Mouse (Mus musculus): ENCODE data around the gene Cdhr1. TPM values are rescaled to one million over a fixed set of nuclear protein-coding genes. Genes with fewer than 3 reads are reported as not detected.
"Not testable (repeated sequence)": the region's sequence is repeated elsewhere in the genome, so short reads cannot be mapped to it uniquely, and the experiment has no call there.

The Cdhr1 gene
- 0.50 and 0.64 TPM in 2 replicates for polyA plus RNA-seq (2015; fragmentation: Nextera tagmentation; extraction: Ambion mirVana)

DNA sequence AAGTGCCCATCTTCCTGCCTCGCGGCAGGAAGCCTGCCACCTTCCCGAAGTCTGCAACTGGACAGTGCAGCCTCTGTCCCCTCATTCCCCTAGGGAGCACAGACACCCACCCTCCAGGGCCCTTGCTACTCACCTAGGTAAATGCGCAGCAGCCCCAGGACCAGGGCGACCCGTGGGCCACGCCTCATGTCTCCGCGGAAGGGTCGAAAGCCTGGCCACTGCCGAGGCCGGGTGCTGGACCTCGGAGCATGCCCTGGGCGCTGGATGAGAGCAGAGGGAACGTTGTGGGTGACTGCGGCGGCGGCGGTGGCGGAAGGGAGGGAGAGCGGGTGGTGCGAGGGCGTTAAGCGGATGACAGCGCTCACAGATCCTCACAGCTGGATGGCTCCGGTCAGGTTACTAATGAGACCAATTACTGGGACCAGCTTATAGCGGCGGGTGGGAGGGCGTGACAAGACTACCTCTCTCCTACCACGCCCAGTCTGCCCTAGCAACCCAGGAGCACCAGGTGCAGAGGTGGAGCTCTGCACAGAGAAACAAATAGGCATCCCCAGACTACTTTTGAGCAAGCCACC, at the start of gene Cdhr1:
Cdhr1 (minus strand) TSS at position 392 of the 575 bp plus-strand sequence.
- H3K27ac ChIP-seq (ENCODE audit: low read length) = no peak within 1 kb of the TSS
- H3K9me3 ChIP-seq (replicated peaks; ENCODE audit: control insufficient read depth, low read length) = no peaks in the 10 kb centered on the region
- H3K36me3 ChIP-seq (ENCODE audit: control insufficient read depth, insufficient read depth) = no peaks in the 10 kb centered on the region
- peaks cover 31% of the 10 kb centered on the region for H3K27me3 ChIP-seq (ENCODE audit: control insufficient read depth, insufficient read depth, low read length)
- peak within 1 kb of the TSS; percentile 60 for H3K4me2 ChIP-seq (ENCODE audit: low read depth, low read length)
- peak within 1 kb of the TSS; percentile 41 for H3K4me3 ChIP-seq (ENCODE audit: low read length)
- under 1% methylated on average over 30 of the region's 30 CpGs for WGBS
- H3K9ac ChIP-seq (ENCODE audit: low read length) = 0 out of 2 replicates have a peak within 1 kb of the TSS, but pooled peaks have one; percentile 12
- 0 out of 2 replicates have a peak, but pooled peaks have one; percentile 39 for ATAC-seq (replicated peaks; ENCODE audit: extremely low read depth, insufficient read depth, low FRiP score)
- peaks cover 5% of the 10 kb centered on the region; the same call in 1 of the 2 replicates for H3K4me1 ChIP-seq (ENCODE audit: control insufficient read depth, insufficient read depth, low read length)

DNA sequence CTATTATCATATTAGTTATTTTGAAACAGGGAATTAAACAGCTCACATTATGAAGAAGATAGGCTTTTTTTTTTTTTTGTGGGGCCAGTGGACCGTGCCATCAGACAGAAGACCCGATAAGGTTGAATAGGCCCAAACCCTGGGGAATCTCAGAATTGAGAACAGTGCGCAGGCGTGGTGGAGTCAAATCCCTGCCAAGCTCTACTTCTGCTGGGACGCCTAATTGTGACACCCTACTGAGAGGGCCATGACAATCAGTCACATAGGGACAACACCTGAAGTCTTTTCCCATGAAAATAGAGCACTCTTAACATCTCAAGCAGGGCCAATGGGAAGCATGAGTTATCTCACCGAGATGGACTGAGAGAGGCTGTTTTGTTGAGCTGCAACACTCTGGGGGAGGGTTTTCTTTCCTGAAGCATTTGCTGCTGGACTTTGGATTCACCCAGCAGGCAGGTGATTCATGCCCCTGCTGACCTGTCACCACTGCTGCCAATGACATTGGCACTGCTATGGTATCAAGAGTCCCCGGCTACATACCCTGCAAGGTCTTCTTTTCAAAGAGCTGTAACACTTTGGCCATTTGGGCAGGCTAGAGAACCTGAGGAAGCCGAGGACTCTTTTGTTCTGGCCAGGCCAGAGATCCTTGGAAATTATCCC, 41.0 kb upstream of the Cdhr1 start:
- H3K27ac ChIP-seq (ENCODE audit: low read length) = no peak overlapping the region
- WGBS = 69% methylated on average over 8 of the region's 8 CpGs
- ATAC-seq (replicated peaks; ENCODE audit: extremely low read depth, insufficient read depth, low FRiP score) = no peak
- H3K9me3 ChIP-seq (replicated peaks; ENCODE audit: control insufficient read depth, low read length) = no peaks in the 10 kb centered on the region
- H3K4me2 ChIP-seq (ENCODE audit: low read depth, low read length) = no peak overlapping the region
- H3K4me1 ChIP-seq (ENCODE audit: control insufficient read depth, insufficient read depth, low read length) = peaks cover 3% of the 10 kb centered on the region; the same call in 1 of the 2 replicates
- H3K4me3 ChIP-seq (ENCODE audit: low read length) = no peak overlapping the region
- H3K9ac ChIP-seq (ENCODE audit: low read length) = no peak overlapping the region
- no peaks in the 10 kb centered on the region for H3K27me3 ChIP-seq (ENCODE audit: control insufficient read depth, insufficient read depth, low read length)
- no peaks in the 10 kb centered on the region for H3K36me3 ChIP-seq (ENCODE audit: control insufficient read depth, insufficient read depth)

DNA sequence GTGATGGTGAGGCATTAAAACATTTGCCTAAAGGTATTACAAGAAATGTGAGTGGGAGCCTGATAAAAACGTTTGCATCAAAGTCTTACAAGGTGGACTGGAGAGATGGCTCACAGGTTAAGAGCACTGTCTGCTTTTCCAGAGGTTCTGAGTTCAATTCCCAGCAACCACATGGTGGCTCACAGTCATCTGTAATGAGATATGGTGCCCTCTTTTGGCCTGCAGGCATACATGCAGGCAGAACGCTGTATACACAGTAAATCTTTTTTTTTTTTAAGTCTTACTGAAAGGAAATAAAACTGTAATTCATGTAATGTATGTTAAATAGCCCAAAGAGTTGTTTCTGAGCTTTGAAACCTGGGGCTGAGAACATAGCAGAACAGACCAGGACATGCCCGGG, 39.4 kb upstream of the Cdhr1 start:
- not testable (repeated sequence) for H3K9ac ChIP-seq (ENCODE audit: low read length); H3K4me3 ChIP-seq (ENCODE audit: low read length); H3K9me3 ChIP-seq (replicated peaks; ENCODE audit: control insufficient read depth, low read length); H3K27me3 ChIP-seq (ENCODE audit: control insufficient read depth, insufficient read depth, low read length); H3K4me2 ChIP-seq (ENCODE audit: low read depth, low read length); ATAC-seq (replicated peaks; ENCODE audit: extremely low read depth, insufficient read depth, low FRiP score); H3K4me1 ChIP-seq (ENCODE audit: control insufficient read depth, insufficient read depth, low read length); H3K27ac ChIP-seq (ENCODE audit: low read length); H3K36me3 ChIP-seq (ENCODE audit: control insufficient read depth, insufficient read depth)
- WGBS = 67% methylated on average over 2 of the region's 3 CpGs

DNA sequence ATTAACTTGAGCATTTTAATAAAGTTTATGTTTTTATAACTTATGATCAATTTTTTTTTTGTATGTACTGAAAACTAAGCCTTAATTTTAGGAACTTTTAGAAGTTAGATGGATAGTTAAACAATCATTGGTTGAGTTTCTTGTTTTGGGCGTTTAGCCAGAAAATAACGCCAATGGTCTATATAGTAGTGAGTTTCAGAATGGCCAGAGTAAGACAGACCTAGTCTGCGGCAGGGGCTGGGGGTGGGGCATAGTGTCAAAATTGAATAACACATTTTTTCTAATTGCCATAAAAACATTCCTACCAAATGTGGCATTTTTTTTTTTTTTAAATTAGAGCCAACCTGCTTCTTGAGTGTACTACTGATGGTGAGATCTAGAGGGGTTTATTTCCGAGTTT, 38.0 kb upstream of the Cdhr1 start:
- Histone ChIP-seq H3K27ac (ENCODE audit: low read length) (no peak overlapping the region), H3K4me3 (ENCODE audit: low read length) (no peak overlapping the region), H3K9me3 (replicated peaks; ENCODE audit: control insufficient read depth, low read length) (no peaks in the 10 kb centered on the region), H3K4me1 (ENCODE audit: control insufficient read depth, insufficient read depth, low read length) (peaks cover 10% of the 10 kb centered on the region), H3K27me3 (ENCODE audit: control insufficient read depth, insufficient read depth, low read length) (no peaks in the 10 kb centered on the region), H3K36me3 (ENCODE audit: control insufficient read depth, insufficient read depth) (peaks cover 16% of the 10 kb centered on the region), H3K9ac (ENCODE audit: low read length) (no peak overlapping the region), H3K4me2 (ENCODE audit: low read depth, low read length) (no peak overlapping the region)
- no peak for ATAC-seq (replicated peaks; ENCODE audit: extremely low read depth, insufficient read depth, low FRiP score)
- 79% methylated on average over 4 of the region's 4 CpGs for WGBS

DNA sequence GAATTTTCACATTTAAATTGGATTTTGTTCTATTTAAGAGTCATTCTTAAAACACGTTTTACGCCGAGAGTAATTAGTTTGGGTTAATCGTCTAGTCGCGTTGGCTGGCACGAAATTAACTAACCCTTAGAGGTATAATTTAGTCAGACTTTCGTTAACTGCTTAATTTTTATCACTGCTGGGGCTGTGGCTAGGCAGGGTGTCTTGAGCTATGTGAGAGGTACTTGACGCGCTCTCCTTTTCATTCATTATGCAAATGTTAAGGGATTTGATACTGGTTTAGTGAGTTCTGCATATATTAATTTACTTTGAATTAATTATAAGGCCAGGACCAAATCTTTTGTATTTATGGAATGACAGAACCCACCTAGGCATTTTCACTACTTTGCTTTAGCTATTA, 37.5 kb upstream of the Cdhr1 start:
- ATAC-seq (replicated peaks; ENCODE audit: extremely low read depth, insufficient read depth, low FRiP score) = no peak
- Histone ChIP-seq H3K36me3 (ENCODE audit: control insufficient read depth, insufficient read depth) (peaks cover 19% of the 10 kb centered on the region), H3K9ac (ENCODE audit: low read length) (peak overlapping the region; percentile 81), H3K27me3 (ENCODE audit: control insufficient read depth, insufficient read depth, low read length) (no peaks in the 10 kb centered on the region), H3K4me2 (ENCODE audit: low read depth, low read length) (peak overlapping the region; percentile 83), H3K9me3 (replicated peaks; ENCODE audit: control insufficient read depth, low read length) (no peaks in the 10 kb centered on the region), H3K4me3 (ENCODE audit: low read length) (peak overlapping the region; percentile 88), H3K4me1 (ENCODE audit: control insufficient read depth, insufficient read depth, low read length) (peaks cover 10% of the 10 kb centered on the region), H3K27ac (ENCODE audit: low read length) (peak overlapping the region; percentile 69)
- 3% methylated on average over 10 of the region's 10 CpGs for WGBS

DNA sequence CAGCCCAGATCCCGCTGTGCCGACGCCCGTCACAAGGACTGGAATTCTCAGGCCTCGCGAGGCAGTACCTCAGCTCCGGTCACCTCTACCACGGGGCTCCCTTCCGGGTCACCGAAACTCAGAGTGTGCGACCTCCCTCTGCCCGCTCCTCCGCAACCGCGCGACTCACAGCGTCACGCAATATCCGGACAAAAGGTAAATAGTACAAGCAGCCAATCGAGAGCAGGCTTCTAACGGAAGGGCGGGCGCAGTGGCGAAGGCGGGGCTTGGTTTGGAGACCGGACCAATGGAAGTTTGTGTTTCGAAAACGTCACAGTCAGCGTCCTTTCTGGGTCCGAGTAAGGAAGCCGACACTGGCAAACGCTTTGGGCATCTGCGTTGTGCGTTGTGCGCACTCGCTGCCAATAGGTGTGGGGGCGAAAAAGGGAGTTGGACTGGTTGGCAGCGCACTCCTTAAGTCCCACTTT, 37.0 kb upstream of the Cdhr1 start, which contains the start of gene Ghitm:
Ghitm (minus strand) TSS at position 146 of the 467 bp plus-strand sequence.
- Histone ChIP-seq H3K9ac (ENCODE audit: low read length) (peak within 1 kb of the TSS; percentile 93), H3K27ac (ENCODE audit: low read length) (peak within 1 kb of the TSS; percentile 90), H3K4me3 (ENCODE audit: low read length) (peak within 1 kb of the TSS; percentile 88), H3K4me2 (ENCODE audit: low read depth, low read length) (peak within 1 kb of the TSS; percentile 83), H3K4me1 (ENCODE audit: control insufficient read depth, insufficient read depth, low read length) (peaks cover 10% of the 10 kb centered on the region), H3K9me3 (replicated peaks; ENCODE audit: control insufficient read depth, low read length) (no peaks in the 10 kb centered on the region), H3K27me3 (ENCODE audit: control insufficient read depth, insufficient read depth, low read length) (no peaks in the 10 kb centered on the region), H3K36me3 (ENCODE audit: control insufficient read depth, insufficient read depth) (peaks cover 23% of the 10 kb centered on the region)
- ATAC-seq (replicated peaks; ENCODE audit: extremely low read depth, insufficient read depth, low FRiP score) = peak; percentile 100
- under 1% methylated on average over 38 of the region's 38 CpGs for WGBS

DNA sequence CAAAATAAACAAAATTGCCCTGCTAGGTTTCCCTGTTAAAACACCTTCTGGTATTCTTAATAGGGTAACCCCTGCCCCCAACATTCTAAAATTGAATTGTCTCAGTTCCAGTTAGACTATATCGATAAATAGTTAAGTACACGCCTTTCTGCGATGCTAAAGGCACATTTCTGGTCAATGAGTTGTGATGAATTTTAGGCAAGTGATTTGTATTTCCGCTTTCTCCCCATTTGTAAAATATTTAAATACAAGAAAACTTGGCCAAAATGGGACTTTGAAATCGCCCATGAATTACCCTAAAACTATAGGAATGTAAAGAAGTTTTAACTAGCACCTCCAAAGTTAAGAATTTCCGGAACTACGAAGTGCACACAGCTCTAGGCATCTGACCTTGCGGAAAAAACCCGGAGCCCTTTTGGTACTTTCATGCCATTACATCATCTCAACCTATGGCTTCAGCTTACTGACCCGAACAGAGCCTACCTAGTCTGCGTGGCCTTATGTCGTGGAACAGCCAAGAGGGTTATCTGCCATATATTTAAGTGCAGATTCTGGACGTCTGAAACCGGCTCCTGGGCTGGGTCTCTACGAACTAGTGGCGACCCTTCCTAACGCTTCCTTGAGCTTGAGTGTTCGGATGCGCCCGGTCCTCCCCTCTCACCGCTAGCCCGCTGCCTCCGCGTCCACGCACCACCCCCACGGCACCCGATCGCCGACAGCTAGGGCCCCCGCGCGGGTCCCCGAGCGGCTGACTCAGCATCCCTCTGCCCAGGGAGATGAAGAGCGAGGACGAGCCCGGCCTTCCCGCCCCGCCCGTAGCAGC, 36.4 kb upstream of the Cdhr1 start:
- H3K4me2 ChIP-seq (ENCODE audit: low read depth, low read length) = peak overlapping the region; percentile 66
- peak overlapping the region; percentile 88 for H3K4me3 ChIP-seq (ENCODE audit: low read length)
- peak; percentile 12 for ATAC-seq (replicated peaks; ENCODE audit: extremely low read depth, insufficient read depth, low FRiP score)
- no peaks in the 10 kb centered on the region for H3K9me3 ChIP-seq (replicated peaks; ENCODE audit: control insufficient read depth, low read length)
- WGBS = under 1% methylated on average over 40 of the region's 40 CpGs
- peaks cover 23% of the 10 kb centered on the region for H3K36me3 ChIP-seq (ENCODE audit: control insufficient read depth, insufficient read depth)
- H3K9ac ChIP-seq (ENCODE audit: low read length) = peak overlapping the region; percentile 93
- H3K27ac ChIP-seq (ENCODE audit: low read length) = peak overlapping the region; percentile 90
- H3K27me3 ChIP-seq (ENCODE audit: control insufficient read depth, insufficient read depth, low read length) = no peaks in the 10 kb centered on the region
- peaks cover 10% of the 10 kb centered on the region for H3K4me1 ChIP-seq (ENCODE audit: control insufficient read depth, insufficient read depth, low read length)

DNA sequence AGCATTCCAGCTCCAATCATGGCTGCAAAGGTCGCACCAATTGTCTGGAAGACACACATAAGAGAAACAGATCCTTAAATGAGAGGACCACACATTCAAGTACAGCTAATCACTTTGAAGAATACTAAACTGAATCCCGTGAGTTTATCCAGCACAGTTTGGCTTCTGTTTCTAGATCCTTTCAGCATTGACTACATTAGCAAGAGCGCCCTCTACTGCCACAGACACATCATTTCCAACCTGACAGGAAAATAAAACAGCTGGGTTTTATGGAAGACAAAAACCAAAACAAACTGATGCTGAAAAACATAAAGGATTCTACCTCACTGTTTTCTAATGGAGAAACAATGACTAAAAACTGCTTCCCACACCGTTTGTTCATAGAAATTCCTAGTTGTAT, 29.5 kb upstream of the Cdhr1 start:
- 39% methylated on average over 4 of the region's 4 CpGs for WGBS
- Histone ChIP-seq H3K4me2 (ENCODE audit: low read depth, low read length) (no peak overlapping the region), H3K4me1 (ENCODE audit: control insufficient read depth, insufficient read depth, low read length) (no peaks in the 10 kb centered on the region), H3K9ac (ENCODE audit: low read length) (no peak overlapping the region), H3K9me3 (replicated peaks; ENCODE audit: control insufficient read depth, low read length) (no peaks in the 10 kb centered on the region), H3K36me3 (ENCODE audit: control insufficient read depth, insufficient read depth) (peaks cover 50% of the 10 kb centered on the region), H3K27ac (ENCODE audit: low read length) (no peak overlapping the region), H3K27me3 (ENCODE audit: control insufficient read depth, insufficient read depth, low read length) (no peaks in the 10 kb centered on the region), H3K4me3 (ENCODE audit: low read length) (no peak overlapping the region)
- no peak for ATAC-seq (replicated peaks; ENCODE audit: extremely low read depth, insufficient read depth, low FRiP score)
